Mouse (Mus musculus) small intestine, adult 2 months (tissue): Measurements from ENCODE around the gene Folr2. TPM values are rescaled to one million over a fixed set of nuclear protein-coding genes. Genes with fewer than 3 reads are reported as not detected.
A peak's percentile ranks its signal among the peaks of the same experiment; 100 is the strongest.

Experiments
- H3K27ac ChIP-seq: fragments of 200-500 bp; 2 replicates; pipeline ENCODE4 v1.5.1; 2012; ENCODE audit warnings: low read depth, low read length, control low read depth, inconsistent platforms; ENCODE audit not compliant: insufficient read depth
- H3K27me3 ChIP-seq: fragments of 200-500 bp; 2 replicates; pipeline ENCODE4 v1.6.1; 2012; ENCODE audit warnings: mild to moderate bottlenecking, moderate library complexity, low read length, inconsistent platforms; ENCODE audit not compliant: control insufficient read depth, insufficient read depth
- H3K36me3 ChIP-seq: fragments of 200-500 bp; 2 replicates; pipeline ENCODE4 v1.6.1; 2012; ENCODE audit warnings: mild to moderate bottlenecking, low read length, control low read depth, inconsistent platforms; ENCODE audit not compliant: control insufficient read depth, insufficient read depth
- H3K4me1 ChIP-seq: fragments of 200-500 bp; 2 replicates; pipeline ENCODE4 v1.6.1; 2012; ENCODE audit warnings: low read length, inconsistent platforms, mixed read lengths; ENCODE audit not compliant: control insufficient read depth, insufficient read depth, insufficient read length
- H3K4me3 ChIP-seq: fragments of 200-500 bp; 2 replicates; pipeline ENCODE4 v1.5.1; 2012; ENCODE audit warnings: low read depth, mild to moderate bottlenecking, control low read depth, inconsistent platforms, low read length, moderate library complexity
- CTCF ChIP-seq: fragments of 200-500 bp; IDR thresholded peaks from 2 replicates; pipeline ENCODE4 v1.5.1; 2012; ENCODE audit warnings: low read depth, mild to moderate bottlenecking, control low read depth, inconsistent platforms, low read length, moderate library complexity, mixed read lengths; ENCODE audit not compliant: insufficient replicate concordance, insufficient read length; ENCODE audit errors: extremely low read depth
- POLR2A ChIP-seq: fragments of 200-500 bp; IDR thresholded peaks from 2 replicates; pipeline ENCODE4 v1.6.1; 2012; ENCODE audit warnings: low read depth, mild to moderate bottlenecking, control low read depth, inconsistent platforms, low read length, moderate library complexity
- WGBS: fragments of 180-500 bp; shearing (Covaris S2); methylation state at CpG from one replicate; pipeline ENCODE4 v1.1.7; 2018; 5-methylcytosine and 5-hydroxymethylcytosine counted together
- polyA plus RNA-seq: library from polyadenylated mRNA; depleted of rRNA; stranded (reverse); fragments of >200 nt; gene quantifications from 2 replicates; pipeline ENCODE4 v1.2.3, GENCODE M21; 2012

The Folr2 gene
- polyA plus RNA-seq, 1 experiment = 0.52 TPM

- Histone ChIP-seq H3K36me3 (no peaks in the 10 kb centered on the region), H3K4me1 (0 out of 2 replicates have a peak, but pooled peaks cover 2% of the 10 kb centered on the region), H3K27me3 (no peaks in the 10 kb centered on the region), H3K4me3 (peak overlapping the region; percentile 70), H3K27ac (peak overlapping the region; percentile 85)
- under 1% methylated on average over 57 of the region's 57 CpGs for WGBS
- TF ChIP-seq CTCF (no peak), POLR2A (peak; percentile 47; the same call in 1 of the 2 replicates)
These were observed 39.4 kb upstream of the Folr2 start for GRCm38 (mm10) chr7:101896104-101897066.

GRCm38 (mm10) chr7:101895695-101896094 is 38.7 kb upstream of the Folr2 start:
- 23% methylated on average over 9 of the region's 9 CpGs for WGBS
- H3K4me3 ChIP-seq = peak overlapping the region; percentile 70
- peak overlapping the region; percentile 32; the same call in 1 of the 2 replicates for H3K27ac ChIP-seq
- no peak for TF ChIP-seq POLR2A
- TF ChIP-seq CTCF = no peak
- no peaks in the 10 kb centered on the region for H3K27me3 ChIP-seq
- 0 out of 2 replicates have a peak, but pooled peaks cover 2% of the 10 kb centered on the region for H3K4me1 ChIP-seq
- H3K36me3 ChIP-seq = no peaks in the 10 kb centered on the region

GRCm38 (mm10) chr7:101888460-101888859 is 31.5 kb upstream of the Folr2 start:
- Histone ChIP-seq H3K36me3 (no peaks in the 10 kb centered on the region), H3K4me1 (no peaks in the 10 kb centered on the region), H3K27ac (no peak overlapping the region), H3K4me3 (no peak overlapping the region), H3K27me3 (no peaks in the 10 kb centered on the region)
- no peak for TF ChIP-seq CTCF
- no peak for TF ChIP-seq POLR2A
- WGBS = 84% methylated on average over 4 of the region's 4 CpGs

GRCm38 (mm10) chr7:101886274-101886673 is 29.3 kb upstream of the Folr2 start:
- Histone ChIP-seq H3K27ac (no peak overlapping the region), H3K36me3 (no peaks in the 10 kb centered on the region), H3K4me3 (no peak overlapping the region), H3K27me3 (no peaks in the 10 kb centered on the region), H3K4me1 (no peaks in the 10 kb centered on the region)
- TF ChIP-seq POLR2A (no peak), CTCF (no peak)
- 86% methylated on average over 6 of the region's 6 CpGs for WGBS

- Histone ChIP-seq H3K27ac (no peak overlapping the region), H3K36me3 (no peaks in the 10 kb centered on the region), H3K4me3 (no peak overlapping the region), H3K4me1 (no peaks in the 10 kb centered on the region), H3K27me3 (no peaks in the 10 kb centered on the region)
- whole genome bisulfite sequencing = 97% methylated on average over 4 of the region's 4 CpGs
- TF ChIP-seq CTCF (no peak), POLR2A (no peak)
These were observed 27.2 kb upstream of the Folr2 start for GRCm38 (mm10) chr7:101884160-101884559.

GRCm38 (mm10) chr7:101882413-101883154 is 25.6 kb upstream of the Folr2 start:
- WGBS = 80% methylated on average over 9 of the region's 9 CpGs
- Histone ChIP-seq H3K4me3 (no peak overlapping the region), H3K27ac (no peak overlapping the region), H3K4me1 (no peaks in the 10 kb centered on the region), H3K27me3 (no peaks in the 10 kb centered on the region), H3K36me3 (no peaks in the 10 kb centered on the region)
- TF ChIP-seq POLR2A (no peak), CTCF (no peak)

GRCm38 (mm10) chr7:101880855-101881254 is 23.9 kb upstream of the Folr2 start:
- Histone ChIP-seq H3K27ac (no peak overlapping the region), H3K4me3 (no peak overlapping the region), H3K4me1 (no peaks in the 10 kb centered on the region), H3K27me3 (no peaks in the 10 kb centered on the region), H3K36me3 (no peaks in the 10 kb centered on the region)
- TF ChIP-seq CTCF = no peak
- no peak for TF ChIP-seq POLR2A
- WGBS = 70% methylated on average over 4 of the region's 4 CpGs
